Mouse (Mus musculus) brown adipose tissue, adult 24 weeks (tissue): Measurements from ENCODE around the gene Phf2. TPM values are rescaled to one million over a fixed set of nuclear protein-coding genes. Genes with fewer than 3 reads are reported as not detected.

ENCODE experiments used
- H3K27ac ChIP-seq: fragments of 200-500 bp; replicated peaks from 2 replicates; pipeline ENCODE4 v1.5.1; 2012; ENCODE audit warnings: low read depth, mild to moderate bottlenecking, low read length
- H3K4me1 ChIP-seq: fragments of 200-500 bp; 2 replicates; pipeline ENCODE4 v1.6.1; 2012; ENCODE audit warnings: low read length, mixed read lengths; ENCODE audit not compliant: control insufficient read depth, insufficient read depth, insufficient read length
- H3K4me3 ChIP-seq: fragments of 200-500 bp; 2 replicates; pipeline ENCODE4 v1.5.1; 2012; ENCODE audit warnings: low read depth, mild to moderate bottlenecking, low read length, moderate library complexity; ENCODE audit not compliant: insufficient read depth
- polyA plus RNA-seq: library from polyadenylated mRNA; stranded (reverse); fragments of >200 nt; gene quantifications from 2 replicates; pipeline ENCODE4 v1.2.4, GENCODE M21; 2012; ENCODE audit not compliant: missing spikeins, insufficient read depth, insufficient read length

Phf2 gene
- polyA plus RNA-seq, 1 experiment, result 15.7 TPM

GRCm38 (mm10) chr13:48802181-48802580 lies 68.7 kb downstream of the Phf2 start:
- no peaks in the 10 kb centered on the region for H3K4me1 ChIP-seq
- H3K27ac ChIP-seq, result no peak overlapping the region
- no peak overlapping the region for H3K4me3 ChIP-seq

GRCm38 (mm10) chr13:48800850-48801546 lies 69.9 kb downstream of the Phf2 start:
- Histone ChIP-seq H3K27ac (no peak overlapping the region), H3K4me1 (no peaks in the 10 kb centered on the region), H3K4me3 (no peak overlapping the region)

GRCm38 (mm10) chr13:48798256-48798771 lies 72.6 kb downstream of the Phf2 start:
- H3K27ac ChIP-seq, result no peak overlapping the region
- no peaks in the 10 kb centered on the region for H3K4me1 ChIP-seq
- no peak overlapping the region for H3K4me3 ChIP-seq

- Histone ChIP-seq H3K4me1 (no peaks in the 10 kb centered on the region), H3K4me3 (no peak overlapping the region), H3K27ac (no peak overlapping the region)
These were observed 74.0 kb downstream of the Phf2 start for GRCm38 (mm10) chr13:48796906-48797305.

DNA sequence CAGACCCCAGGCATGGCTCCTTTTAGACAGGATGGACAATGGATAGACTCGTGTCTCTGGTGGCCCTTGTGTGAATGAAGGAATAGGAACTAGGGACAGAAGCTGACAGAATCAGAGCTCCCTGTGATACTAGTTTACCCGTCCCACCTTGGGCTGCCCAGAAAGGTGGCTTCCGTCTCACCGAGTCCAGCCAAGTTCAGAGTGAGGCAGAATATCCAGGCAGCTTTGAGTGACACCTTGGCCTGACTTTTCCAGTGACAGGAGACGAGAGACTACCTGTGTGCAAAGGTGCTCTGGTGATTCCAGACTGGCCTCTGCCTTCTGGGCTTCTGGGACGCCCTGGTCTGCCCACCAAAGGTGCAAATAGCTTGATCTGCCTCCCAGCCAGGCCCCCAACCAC lies 75.2 kb downstream of the Phf2 start:
- Histone ChIP-seq H3K27ac (no peak overlapping the region), H3K4me3 (no peak overlapping the region), H3K4me1 (no peaks in the 10 kb centered on the region)

GRCm38 (mm10) chr13:48784594-48785298 lies 86.2 kb downstream of the Phf2 start:
- H3K27ac ChIP-seq, result no peak overlapping the region
- H3K4me3 ChIP-seq, result no peak overlapping the region
- no peaks in the 10 kb centered on the region for H3K4me1 ChIP-seq

DNA sequence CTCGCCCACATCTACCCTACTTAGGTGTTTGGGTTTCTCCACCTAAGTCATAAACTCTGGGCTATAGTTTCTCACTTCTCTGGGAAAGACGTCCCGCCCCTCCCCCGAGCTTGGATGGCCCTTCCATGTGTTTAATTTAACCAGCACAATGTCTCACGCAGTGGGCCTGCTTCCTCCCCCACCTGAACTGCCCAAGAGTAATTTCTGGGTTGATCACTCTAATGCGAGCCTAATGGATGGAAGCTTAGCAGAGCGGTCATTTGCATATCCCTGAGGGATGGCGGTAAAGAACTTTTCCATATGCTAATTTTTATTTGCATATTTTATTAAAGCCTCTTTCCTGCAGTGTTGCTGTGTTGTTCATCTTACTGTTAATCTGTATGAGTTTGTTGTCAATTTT lies 86.8 kb downstream of the Phf2 start:
- H3K27ac ChIP-seq, result no peak overlapping the region
- no peaks in the 10 kb centered on the region for H3K4me1 ChIP-seq
- H3K4me3 ChIP-seq, result no peak overlapping the region

GRCm38 (mm10) chr13:48782727-48783725 lies 87.9 kb downstream of the Phf2 start:
- H3K27ac ChIP-seq, result no peak overlapping the region
- H3K4me3 ChIP-seq, result no peak overlapping the region
- no peaks in the 10 kb centered on the region for H3K4me1 ChIP-seq

GRCm38 (mm10) chr13:48780345-48781010 lies 90.4 kb downstream of the Phf2 start:
- no peak overlapping the region for H3K27ac ChIP-seq
- no peaks in the 10 kb centered on the region for H3K4me1 ChIP-seq
- no peak overlapping the region for H3K4me3 ChIP-seq

GRCm38 (mm10) chr13:48779592-48780344 lies 91.2 kb downstream of the Phf2 start:
- Histone ChIP-seq H3K27ac (no peak overlapping the region), H3K4me3 (no peak overlapping the region), H3K4me1 (no peaks in the 10 kb centered on the region)

DNA sequence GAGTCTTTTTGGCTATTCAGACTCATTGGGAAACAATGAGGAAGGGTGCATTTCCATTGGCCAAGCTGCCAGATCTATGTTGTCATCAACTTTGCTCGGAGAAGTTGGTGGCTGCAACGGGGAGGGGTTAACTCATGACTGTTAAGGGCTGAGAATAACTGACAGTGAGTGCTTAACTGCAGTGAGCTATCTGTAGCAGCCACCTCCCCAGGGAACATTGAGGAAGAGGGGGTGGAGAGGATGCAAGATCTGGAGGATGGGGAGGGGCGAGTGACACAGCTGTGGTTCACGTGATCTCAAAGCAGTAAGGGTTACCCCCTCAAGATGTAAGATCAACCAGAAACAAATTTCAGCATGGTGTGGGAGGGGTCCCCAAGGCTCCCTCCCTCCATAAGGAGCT lies 92.8 kb downstream of the Phf2 start:
- Histone ChIP-seq H3K4me3 (no peak overlapping the region), H3K4me1 (no peaks in the 10 kb centered on the region), H3K27ac (no peak overlapping the region)

- no peak overlapping the region for H3K27ac ChIP-seq
- no peaks in the 10 kb centered on the region for H3K4me1 ChIP-seq
- H3K4me3 ChIP-seq, result no peak overlapping the region
These were observed 96.4 kb downstream of the Phf2 start for GRCm38 (mm10) chr13:48774506-48774905.

- no peaks in the 10 kb centered on the region for H3K4me1 ChIP-seq
- no peak overlapping the region for H3K27ac ChIP-seq
- H3K4me3 ChIP-seq, result no peak overlapping the region
These were observed 102.8 kb downstream of the Phf2 start for GRCm38 (mm10) chr13:48768109-48768508.

GRCm38 (mm10) chr13:48763701-48764245 lies 107.1 kb downstream of the Phf2 start:
- H3K27ac ChIP-seq, result no peak overlapping the region
- H3K4me3 ChIP-seq, result no peak overlapping the region
- H3K4me1 ChIP-seq, result no peaks in the 10 kb centered on the region
